Mouse (Mus musculus): ENCODE measurements around the gene Gjd3.

- TF ChIP-seq CTCF (IDR thresholded peaks at IDR 0.05; ENCODE audit: extremely low read depth, insufficient read depth, insufficient read length, insufficient replicate concordance) (no peak), POLR2A (IDR thresholded peaks at IDR 0.05; ENCODE audit: low read depth, low read length) (no peak)
Observed at GRCm38 (mm10) chr11:98954801-98955706, 27.8 kb downstream of the Gjd3 start.

Measured in spleen, adult 2 months (tissue).